Mouse (Mus musculus) limb, embryonic 12.5 days (tissue): ENCODE measurements around the gene Gab1. TPM values are rescaled to one million over a fixed set of nuclear protein-coding genes. Genes with fewer than 3 reads are reported as not detected.
A peak's percentile ranks its signal among the peaks of the same experiment; 100 is the strongest.

ENCODE experiments used
- ATAC-seq: fragments of 200-750 bp; cut with Nextera tagmentation; 2 replicates; pipeline ENCODE4 v1.8.0; 2017; ENCODE audit warnings: low read depth, moderate TSS enrichment; ENCODE audit not compliant: insufficient number of reproducible peaks, insufficient read depth, low FRiP score, low TSS enrichment
- H3K27ac ChIP-seq: fragments of 300-500 bp; sonication (generic); 2 replicates; pipeline ENCODE4 v1.5.1; 2016; ENCODE audit warnings: mild to moderate bottlenecking, moderate library complexity
- H3K27me3 ChIP-seq: fragments of 300-500 bp; sonication (generic); 2 replicates; pipeline ENCODE4 v1.6.1; 2016; ENCODE audit warnings: mild to moderate bottlenecking, moderate library complexity
- H3K36me3 ChIP-seq: fragments of 300-500 bp; sonication (generic); 2 replicates; pipeline ENCODE4 v1.6.1; 2016; ENCODE audit warnings: mild to moderate bottlenecking, moderate library complexity
- H3K4me1 ChIP-seq: fragments of 300-500 bp; sonication (generic); replicated peaks from 2 replicates; pipeline ENCODE4 v1.6.1; 2016
- H3K4me2 ChIP-seq: fragments of 300-500 bp; sonication (generic); 2 replicates; pipeline ENCODE4 v1.6.1; 2016; ENCODE audit warnings: mild to moderate bottlenecking, moderate library complexity
- H3K4me3 ChIP-seq: fragments of 300-500 bp; sonication (generic); replicated peaks from 2 replicates; pipeline ENCODE4 v1.5.1; 2016; ENCODE audit warnings: mild to moderate bottlenecking
- H3K9ac ChIP-seq: fragments of 300-500 bp; sonication (generic); replicated peaks from 2 replicates; pipeline ENCODE4 v1.6.1; 2016; ENCODE audit warnings: mild to moderate bottlenecking, moderate library complexity
- H3K9me3 ChIP-seq: fragments of 300-500 bp; sonication (generic); 2 replicates; pipeline ENCODE4 v1.6.1; 2016; ENCODE audit warnings: mild to moderate bottlenecking, moderate library complexity
- WGBS: fragments of 180-500 bp; shearing (Covaris S2); methylation state at CpG from one replicate; pipeline ENCODE4 v1.1.7; 2016; 5-methylcytosine and 5-hydroxymethylcytosine counted together
- polyA plus RNA-seq: library from polyadenylated mRNA; unstranded; fragments of >200 nt; fragmentation: Nextera tagmentation; extraction: Ambion mirVana; gene quantifications from 2 replicates; pipeline ENCODE4 v1.2.1, GENCODE M21; 2016

The Gab1 gene
- polyA plus RNA-seq, 1 experiment from 2014 or later: 20.4 TPM

DNA sequence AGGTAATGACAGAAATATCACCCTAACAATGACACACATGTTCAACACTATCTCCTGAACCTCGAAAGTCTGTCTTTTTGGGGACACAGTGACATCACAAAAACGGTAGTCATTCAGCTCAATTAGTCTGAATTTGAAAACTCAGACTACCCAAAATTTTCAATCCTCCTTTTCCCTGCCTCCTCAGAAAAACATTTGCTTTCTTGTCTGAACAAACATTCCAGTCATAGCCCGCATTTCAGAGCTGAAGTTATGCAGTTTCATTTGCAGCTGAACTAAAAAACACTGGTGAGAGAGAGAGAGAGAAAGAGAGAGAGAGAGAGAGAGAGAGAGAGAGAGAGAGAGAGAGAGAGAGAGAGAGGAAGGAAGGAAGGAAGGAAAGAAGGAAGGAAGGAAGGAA is 23.2 kb downstream of the Gab1 start:
- ATAC-seq: no peak
- Histone ChIP-seq H3K4me2 (no peak overlapping the region), H3K9me3 (no peaks in the 10 kb centered on the region), H3K9ac (no peak overlapping the region), H3K27ac (no peak overlapping the region), H3K4me1 (peaks cover 28% of the 10 kb centered on the region), H3K27me3 (no peaks in the 10 kb centered on the region), H3K36me3 (peaks cover 11% of the 10 kb centered on the region; the same call in 1 of the 2 replicates), H3K4me3 (no peak overlapping the region)
- WGBS: 71% methylated on average over 3 of the region's 3 CpGs

DNA sequence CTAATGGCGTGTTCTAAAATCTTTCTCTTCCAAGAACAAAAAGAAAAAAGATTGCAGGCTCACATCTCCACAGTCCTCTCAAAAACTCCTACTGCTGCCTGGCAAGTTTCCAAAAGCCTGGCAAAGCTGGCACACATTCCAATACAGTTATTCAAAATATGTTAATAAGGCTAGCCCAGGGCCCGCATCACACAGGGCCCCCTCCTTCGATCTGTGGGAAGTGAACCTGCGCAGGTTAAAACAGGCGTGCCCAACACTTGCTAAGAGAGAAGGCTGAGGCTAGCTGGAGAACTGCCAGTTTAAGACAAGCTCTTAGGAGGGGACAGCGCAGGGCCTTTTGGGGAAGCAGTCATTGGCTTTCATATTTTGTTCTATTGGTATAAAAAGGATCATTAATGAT is 23.7 kb downstream of the Gab1 start:
- no peaks in the 10 kb centered on the region for H3K27me3 ChIP-seq
- H3K36me3 ChIP-seq: peaks cover 11% of the 10 kb centered on the region; the same call in 1 of the 2 replicates
- ATAC-seq: no peak
- H3K27ac ChIP-seq: no peak overlapping the region
- H3K4me2 ChIP-seq: no peak overlapping the region
- no peak overlapping the region for H3K4me3 ChIP-seq
- H3K9me3 ChIP-seq: no peaks in the 10 kb centered on the region
- WGBS: 89% methylated on average over 6 of the region's 6 CpGs
- H3K9ac ChIP-seq: no peak overlapping the region
- peaks cover 28% of the 10 kb centered on the region for H3K4me1 ChIP-seq

DNA sequence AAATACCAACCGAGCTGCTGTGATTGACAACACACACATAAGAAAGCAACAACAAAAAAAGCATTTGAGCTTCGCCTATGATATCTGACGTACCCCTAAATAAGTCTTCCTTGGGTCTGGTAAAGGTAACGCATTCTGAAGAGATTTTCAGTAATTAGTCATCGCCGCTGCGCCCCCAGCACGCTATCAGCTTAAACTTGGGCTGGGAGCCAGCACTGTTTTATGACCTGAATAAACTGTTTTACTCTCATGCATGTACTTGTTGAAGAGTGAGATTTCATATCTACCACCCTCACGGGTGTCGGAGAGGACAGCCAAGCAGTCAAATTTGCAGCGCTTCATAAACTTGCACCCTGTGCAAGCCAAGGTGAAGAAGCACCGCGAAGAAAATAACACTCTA is 26.7 kb downstream of the Gab1 start:
- Histone ChIP-seq H3K9ac (no peak overlapping the region), H3K27me3 (no peaks in the 10 kb centered on the region), H3K4me1 (peaks cover 44% of the 10 kb centered on the region), H3K9me3 (no peaks in the 10 kb centered on the region), H3K4me3 (no peak overlapping the region), H3K36me3 (0 out of 2 replicates have a peak, but pooled peaks cover 1% of the 10 kb centered on the region), H3K4me2 (peak overlapping the region; percentile 23), H3K27ac (peak overlapping the region; percentile 56; the same call in 1 of the 2 replicates)
- ATAC-seq: no peak
- WGBS: 70% methylated on average over 13 of the region's 13 CpGs

DNA sequence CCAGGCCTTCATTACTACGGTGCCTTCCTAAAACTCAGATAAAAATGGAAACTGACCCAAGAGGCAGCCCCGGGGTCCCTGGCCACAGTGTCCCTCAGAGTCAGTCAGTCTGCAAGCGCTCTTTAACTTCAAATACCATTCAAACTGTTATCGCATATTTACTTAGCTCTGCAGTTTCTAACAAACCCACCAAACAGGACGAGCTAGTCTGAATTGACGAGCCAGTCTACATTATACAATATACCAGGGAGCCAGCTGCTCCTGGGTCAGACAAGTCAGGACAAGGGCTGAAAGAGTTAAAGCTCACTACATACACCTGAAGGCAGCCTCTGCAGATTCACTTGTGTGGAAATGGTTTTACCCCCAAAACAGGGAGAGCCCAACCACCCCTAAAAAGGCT is 27.1 kb downstream of the Gab1 start:
- WGBS: 78% methylated on average over 6 of the region's 6 CpGs
- peaks cover 48% of the 10 kb centered on the region for H3K4me1 ChIP-seq

GRCm38 (mm10) chr8:80852412-80853165 is 27.7 kb downstream of the Gab1 start:
- no peak overlapping the region for H3K9ac ChIP-seq
- 72% methylated on average over 9 of the region's 9 CpGs for WGBS
- H3K36me3 ChIP-seq: no peaks in the 10 kb centered on the region
- H3K27ac ChIP-seq: peak overlapping the region; percentile 59
- peak overlapping the region; percentile 23; the same call in 1 of the 2 replicates for H3K4me2 ChIP-seq
- H3K4me1 ChIP-seq: peaks cover 54% of the 10 kb centered on the region
- ATAC-seq: no peak
- no peaks in the 10 kb centered on the region for H3K27me3 ChIP-seq
- H3K4me3 ChIP-seq: no peak overlapping the region
- H3K9me3 ChIP-seq: no peaks in the 10 kb centered on the region

More for the DNA sequence above, 27.1 kb downstream of the Gab1 start:
- Histone ChIP-seq H3K27ac (peak overlapping the region; percentile 59; the same call in 1 of the 2 replicates), H3K9ac (no peak overlapping the region), H3K27me3 (no peaks in the 10 kb centered on the region), H3K4me3 (no peak overlapping the region), H3K4me2 (peak overlapping the region; percentile 23), H3K9me3 (no peaks in the 10 kb centered on the region), H3K36me3 (no peaks in the 10 kb centered on the region)
- no peak for ATAC-seq

- no peak overlapping the region for H3K27ac ChIP-seq
- no peaks in the 10 kb centered on the region for H3K36me3 ChIP-seq
- H3K4me3 ChIP-seq: no peak overlapping the region
- ATAC-seq: no peak
- 88% methylated on average over 6 of the region's 6 CpGs for WGBS
- H3K4me1 ChIP-seq: peaks cover 56% of the 10 kb centered on the region
- H3K27me3 ChIP-seq: no peaks in the 10 kb centered on the region
- no peak overlapping the region for H3K4me2 ChIP-seq
- no peak overlapping the region for H3K9ac ChIP-seq
- no peaks in the 10 kb centered on the region for H3K9me3 ChIP-seq
These were observed 28.7 kb downstream of the Gab1 start for GRCm38 (mm10) chr8:80851648-80852047.

- H3K4me2 ChIP-seq: no peak overlapping the region
- 0 out of 2 replicates have a peak overlapping the region, but pooled peaks have one; percentile 86 for H3K27ac ChIP-seq
- H3K4me3 ChIP-seq: no peak overlapping the region
- peaks cover 67% of the 10 kb centered on the region for H3K4me1 ChIP-seq
- WGBS: 88% methylated on average over 4 of the region's 4 CpGs
- H3K9ac ChIP-seq: no peak overlapping the region
- no peaks in the 10 kb centered on the region for H3K9me3 ChIP-seq
- ATAC-seq: no peak
- H3K36me3 ChIP-seq: no peaks in the 10 kb centered on the region
- H3K27me3 ChIP-seq: no peaks in the 10 kb centered on the region
These were observed 30.3 kb downstream of the Gab1 start for GRCm38 (mm10) chr8:80850013-80850412.

DNA sequence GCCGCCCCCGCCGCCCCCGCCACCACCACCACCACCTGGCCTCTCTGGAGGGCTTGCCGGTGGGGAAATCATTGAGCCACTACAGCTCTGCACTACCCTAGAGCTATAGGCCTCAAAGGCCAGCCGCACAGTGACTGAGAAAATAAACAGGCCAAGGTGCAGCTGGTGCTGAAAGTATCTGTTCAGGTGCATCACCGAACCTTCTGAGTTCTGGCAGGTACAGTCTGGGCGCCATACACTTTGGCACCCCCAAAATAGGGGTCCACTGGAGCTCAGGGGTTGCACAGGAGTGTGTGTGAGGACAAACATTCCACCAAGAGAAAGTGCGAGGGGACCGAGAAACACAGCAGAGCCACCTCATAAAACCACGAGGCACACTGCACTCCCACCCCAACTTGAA is 31.7 kb downstream of the Gab1 start:
- Histone ChIP-seq H3K4me3 (no peak overlapping the region), H3K27ac (peak overlapping the region; percentile 86), H3K27me3 (no peaks in the 10 kb centered on the region), H3K36me3 (no peaks in the 10 kb centered on the region), H3K4me2 (peak overlapping the region; percentile 19), H3K9ac (no peak overlapping the region), H3K9me3 (no peaks in the 10 kb centered on the region), H3K4me1 (peaks cover 67% of the 10 kb centered on the region)
- no peak; the same call in 1 of the 2 replicates for ATAC-seq
- WGBS: 60% methylated on average over 11 of the region's 11 CpGs

DNA sequence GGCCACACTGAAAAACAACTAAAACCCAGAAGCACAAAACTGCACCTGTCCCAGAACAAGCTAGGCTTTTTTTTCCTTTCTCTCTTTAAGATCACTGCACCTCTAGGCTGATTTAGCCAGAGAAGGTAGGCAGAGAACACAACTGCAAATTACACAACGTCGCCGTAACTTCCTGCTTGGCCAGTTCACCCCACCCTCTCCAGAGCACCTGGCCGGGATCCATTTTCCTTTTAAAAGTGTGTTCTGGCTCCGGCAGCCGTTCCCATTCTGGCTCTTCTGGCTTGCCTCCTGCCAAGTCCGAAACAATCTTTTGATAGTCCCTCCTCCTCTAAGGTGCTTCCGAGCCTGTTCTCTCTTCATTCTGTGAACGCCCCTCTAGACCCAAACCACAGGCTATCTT is 32.4 kb downstream of the Gab1 start:
- no peaks in the 10 kb centered on the region for H3K36me3 ChIP-seq
- 57% methylated on average over 9 of the region's 9 CpGs for WGBS
- peak overlapping the region; percentile 19; the same call in 1 of the 2 replicates for H3K4me2 ChIP-seq
- H3K4me1 ChIP-seq: peaks cover 62% of the 10 kb centered on the region
- peak overlapping the region; percentile 86 for H3K27ac ChIP-seq
- no peak overlapping the region for H3K4me3 ChIP-seq
- H3K27me3 ChIP-seq: no peaks in the 10 kb centered on the region
- H3K9me3 ChIP-seq: no peaks in the 10 kb centered on the region
- no peak for ATAC-seq
- 0 out of 2 replicates have a peak overlapping the region, but pooled peaks have one; percentile 27 for H3K9ac ChIP-seq

DNA sequence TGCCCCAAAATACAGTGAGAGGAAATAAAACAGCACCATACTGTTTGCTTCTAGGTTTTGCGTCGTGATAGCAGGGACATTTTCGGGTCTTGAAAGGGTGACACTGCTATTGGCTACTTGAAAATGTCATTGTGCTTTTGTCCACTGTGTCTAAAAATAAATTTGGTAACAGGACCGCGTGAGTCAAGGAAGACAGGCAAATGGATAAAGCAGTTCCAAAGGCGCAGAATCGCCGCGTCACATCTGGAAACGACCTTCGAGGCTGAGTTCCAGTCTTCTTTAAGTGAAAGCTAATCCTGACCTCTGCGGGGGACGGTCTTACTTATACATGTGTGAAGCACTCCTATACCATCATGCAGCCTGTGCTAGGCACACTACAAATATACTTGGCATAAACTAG is 35.0 kb downstream of the Gab1 start:
- WGBS: 85% methylated on average over 13 of the region's 13 CpGs
- H3K27me3 ChIP-seq: no peaks in the 10 kb centered on the region
- no peaks in the 10 kb centered on the region for H3K9me3 ChIP-seq
- H3K4me1 ChIP-seq: peaks cover 64% of the 10 kb centered on the region
- H3K4me2 ChIP-seq: no peak overlapping the region
- no peaks in the 10 kb centered on the region for H3K36me3 ChIP-seq
- H3K9ac ChIP-seq: no peak overlapping the region
- no peak overlapping the region for H3K4me3 ChIP-seq
- H3K27ac ChIP-seq: no peak overlapping the region
- no peak for ATAC-seq

DNA sequence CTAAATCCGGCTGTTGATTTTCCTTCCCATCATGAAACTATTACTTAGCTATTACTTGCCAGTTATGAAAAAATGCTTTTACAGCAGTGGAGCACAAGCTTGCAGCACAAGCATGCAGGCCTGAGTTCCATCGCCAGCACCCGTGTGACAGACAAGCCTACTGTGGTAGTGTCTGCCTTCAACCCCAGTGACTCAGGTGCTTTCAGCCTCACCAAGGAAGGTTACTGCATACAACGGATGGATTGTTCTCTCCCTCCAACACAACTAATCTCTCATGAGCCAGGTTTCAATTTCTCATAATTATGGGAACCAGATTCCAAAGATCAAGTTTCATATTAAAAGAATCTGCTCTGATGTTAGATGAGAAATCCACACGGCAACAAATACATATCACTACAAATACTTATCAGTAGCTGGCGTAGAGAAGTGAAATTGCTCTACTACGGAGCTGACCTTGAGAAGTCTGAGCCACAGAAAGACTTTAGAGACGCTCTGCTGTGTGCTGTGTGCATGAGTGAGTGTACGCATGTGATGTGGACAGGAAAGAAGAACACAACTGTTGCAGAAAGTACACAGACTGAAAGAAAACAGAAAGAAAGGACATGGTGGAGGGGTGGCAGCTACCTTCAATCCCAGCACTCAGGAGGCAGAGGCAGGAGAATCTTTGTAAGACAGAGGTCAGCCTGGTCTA is 36.4 kb downstream of the Gab1 start:
- H3K4me1 ChIP-seq: peaks cover 51% of the 10 kb centered on the region
- 67% methylated on average over 9 of the region's 9 CpGs for WGBS

More for the DNA sequence above, 36.4 kb downstream of the Gab1 start:
- no peak overlapping the region for H3K4me2 ChIP-seq
- no peak for ATAC-seq
- H3K36me3 ChIP-seq: no peaks in the 10 kb centered on the region
- H3K9me3 ChIP-seq: no peaks in the 10 kb centered on the region
- H3K27me3 ChIP-seq: no peaks in the 10 kb centered on the region
- H3K27ac ChIP-seq: peak overlapping the region; percentile 78
- no peak overlapping the region for H3K4me3 ChIP-seq
- no peak overlapping the region for H3K9ac ChIP-seq
